Mouse (Mus musculus): ENCODE results near the gene Pdk4. TPM values are rescaled to one million over a fixed set of nuclear protein-coding genes. Genes with fewer than 3 reads are reported as not detected.

The Pdk4 gene
- total and polyA plus RNA-seq, 3 experiments, result not detected

- no peak for DNase-seq (ENCODE audit: low read depth, low spot score)
- no peaks in the 10 kb centered on the region for H3K9me3 ChIP-seq (replicated peaks; ENCODE audit: insufficient read depth, low read length)
- TF ChIP-seq JUND (IDR thresholded peaks at IDR 0.05; ENCODE audit: low read depth, low read length), result no peak
- TF ChIP-seq MYB (IDR thresholded peaks at IDR 0.05; ENCODE audit: low read depth, low read length), result no peak
- no peak for TF ChIP-seq GATA1 (IDR thresholded peaks at IDR 0.05; ENCODE audit: low read depth, low read length)
- no peak for TF ChIP-seq MEF2A (IDR thresholded peaks at IDR 0.05; ENCODE audit: extremely low read depth, insufficient replicate concordance, low read depth, low read length, poor library complexity, severe bottlenecking)
- no peak for TF ChIP-seq RCOR1 (IDR thresholded peaks at IDR 0.05; ENCODE audit: low read depth, low read length)
- no peaks in the 10 kb centered on the region for H3K36me3 ChIP-seq (ENCODE audit: control insufficient read depth in 1 of 2, insufficient read depth in 2 of 2, low read length in 2 of 2)
- H3K79me2 ChIP-seq (ENCODE audit: control insufficient read depth, insufficient read depth, low read length, poor library complexity), result no peaks in the 10 kb centered on the region
- H3K4me3 ChIP-seq (ENCODE audit: control insufficient read depth in 1 of 2, insufficient read depth in 1 of 2, low read depth in 2 of 2, low read length in 2 of 2), result no peak overlapping the region
- no peaks in the 10 kb centered on the region for H3K4me1 ChIP-seq (ENCODE audit: control insufficient read depth in 1 of 2, insufficient read depth in 2 of 2, low read length in 2 of 2)
- no peaks in the 10 kb centered on the region; a peak in 1 of 4 replicates for H3K27me3 ChIP-seq (ENCODE audit: control insufficient read depth in 1 of 2, insufficient read depth in 2 of 2, low read length in 2 of 2)
- no peak overlapping the region for H3K9ac ChIP-seq (ENCODE audit: control insufficient read depth, low read depth, low read length, poor library complexity, severe bottlenecking)
- no peak overlapping the region for H3K27ac ChIP-seq (ENCODE audit: control insufficient read depth, low read depth, low read length)
Observed at GRCm38 (mm10) chr6:5496854-5497235, 736 bp upstream of the Pdk4 start.

- Histone ChIP-seq H3K79me2 (ENCODE audit: control insufficient read depth, insufficient read depth, low read length, poor library complexity) (no peaks in the 10 kb centered on the region), H3K27ac (ENCODE audit: control insufficient read depth, low read depth, low read length) (no peak overlapping the region), H3K9ac (ENCODE audit: control insufficient read depth, low read depth, low read length, poor library complexity, severe bottlenecking) (no peak overlapping the region), H3K4me3 (ENCODE audit: control insufficient read depth in 1 of 2, insufficient read depth in 1 of 2, low read depth in 2 of 2, low read length in 2 of 2) (no peak overlapping the region), H3K4me1 (ENCODE audit: control insufficient read depth in 1 of 2, insufficient read depth in 2 of 2, low read length in 2 of 2) (no peaks in the 10 kb centered on the region), H3K27me3 (ENCODE audit: control insufficient read depth in 1 of 2, insufficient read depth in 2 of 2, low read length in 2 of 2) (no peaks in the 10 kb centered on the region), H3K9me3 (replicated peaks; ENCODE audit: insufficient read depth, low read length) (no peaks in the 10 kb centered on the region), H3K36me3 (ENCODE audit: control insufficient read depth in 1 of 2, insufficient read depth in 2 of 2, low read length in 2 of 2) (no peaks in the 10 kb centered on the region)
- DNase-seq (ENCODE audit: low read depth, low spot score), result no peak
- TF ChIP-seq CTCF (IDR thresholded peaks at IDR 0.05 in 2 of 3, conservative IDR thresholded peaks at IDR 0.05 in 1 of 3; ENCODE audit: control insufficient read depth in 1 of 3, insufficient read depth in 1 of 3, low read depth in 2 of 3, low read length in 3 of 3, poor library complexity in 1 of 3, severe bottlenecking in 1 of 3) (no peak), ZNF384 (IDR thresholded peaks at IDR 0.05; ENCODE audit: low read depth, low read length) (no peak), ZMIZ1 (IDR thresholded peaks at IDR 0.05; ENCODE audit: low read depth, low read length) (no peak), MYC (IDR thresholded peaks at IDR 0.05; ENCODE audit: low read depth, low read length) (no peak), MAFK (IDR thresholded peaks at IDR 0.05; ENCODE audit: borderline replicate concordance, low read depth, low read length) (no peak), JUND (IDR thresholded peaks at IDR 0.05; ENCODE audit: low read depth, low read length) (no peak), GATA1 (IDR thresholded peaks at IDR 0.05; ENCODE audit: low read depth, low read length) (no peak), E2F4 (IDR thresholded peaks at IDR 0.05; ENCODE audit: borderline replicate concordance, low read depth, low read length) (no peak)
Observed at GRCm38 (mm10) chr6:5485028-5485427, 11.1 kb downstream of the Pdk4 start.

- Histone ChIP-seq H3K9ac (ENCODE audit: control insufficient read depth, low read depth, low read length, poor library complexity, severe bottlenecking) (no peak overlapping the region), H3K4me3 (ENCODE audit: control insufficient read depth in 1 of 2, insufficient read depth in 1 of 2, low read depth in 2 of 2, low read length in 2 of 2) (no peak overlapping the region), H3K9me3 (replicated peaks; ENCODE audit: insufficient read depth, low read length) (no peaks in the 10 kb centered on the region), H3K27me3 (ENCODE audit: control insufficient read depth in 1 of 2, insufficient read depth in 2 of 2, low read length in 2 of 2) (no peaks in the 10 kb centered on the region), H3K4me1 (ENCODE audit: control insufficient read depth in 1 of 2, insufficient read depth in 2 of 2, low read length in 2 of 2) (no peaks in the 10 kb centered on the region), H3K36me3 (ENCODE audit: control insufficient read depth in 1 of 2, insufficient read depth in 2 of 2, low read length in 2 of 2) (no peaks in the 10 kb centered on the region), H3K79me2 (ENCODE audit: control insufficient read depth, insufficient read depth, low read length, poor library complexity) (no peaks in the 10 kb centered on the region), H3K27ac (ENCODE audit: control insufficient read depth, low read depth, low read length) (no peak overlapping the region)
- TF ChIP-seq MYB (IDR thresholded peaks at IDR 0.05; ENCODE audit: low read depth, low read length) (no peak), ZKSCAN1 (IDR thresholded peaks at IDR 0.05; ENCODE audit: low read depth, low read length) (no peak), USF1 (IDR thresholded peaks at IDR 0.05; ENCODE audit: low read depth, low read length) (no peak), RCOR1 (IDR thresholded peaks at IDR 0.05; ENCODE audit: low read depth, low read length) (no peak), POLR2A (IDR thresholded peaks at IDR 0.05; ENCODE audit: control insufficient read depth in 1 of 2, insufficient read depth in 1 of 2, low read depth in 1 of 2, low read length in 2 of 2, poor library complexity in 1 of 2) (no peak), EP300 (IDR thresholded peaks at IDR 0.05; ENCODE audit: low read depth in 1 of 2, low read length in 2 of 2) (no peak), NELFE (IDR thresholded peaks at IDR 0.05; ENCODE audit: low read depth, low read length) (no peak), TCF12 (IDR thresholded peaks at IDR 0.05; ENCODE audit: low read depth, low read length) (no peak), ETS1 (IDR thresholded peaks at IDR 0.05; ENCODE audit: low read depth, low read length) (no peak), NRF1 (IDR thresholded peaks at IDR 0.05; ENCODE audit: insufficient read depth, low read depth, low read length, poor library complexity, severe bottlenecking) (no peak), ELF1 (IDR thresholded peaks at IDR 0.05; ENCODE audit: low read depth, low read length) (no peak), CHD1 (IDR thresholded peaks at IDR 0.05; ENCODE audit: low read depth, low read length) (no peak), ZC3H11A (IDR thresholded peaks at IDR 0.05; ENCODE audit: low read depth, low read length) (no peak), POLR2AphosphoS2 (IDR thresholded peaks at IDR 0.05; ENCODE audit: low read length) (no peak), MAZ (IDR thresholded peaks at IDR 0.05; ENCODE audit: low read depth, low read length) (no peak), SMC3 (IDR thresholded peaks at IDR 0.05; ENCODE audit: low read depth, low read length) (no peak)
- no peak for DNase-seq (ENCODE audit: low read depth, low spot score)
Observed at GRCm38 (mm10) chr6:5482270-5482783, 13.8 kb downstream of the Pdk4 start.

Data from MEL (cell line).